Mouse (Mus musculus) ES-Bruce4 (cell line): ENCODE data around the gene Rab5c.

Source experiments
- CTCF ChIP-seq: IDR thresholded peaks from one replicate; pipeline ENCODE4 v1.8.1; 2011; ENCODE audit warnings: low read depth, low read length
- EP300 ChIP-seq: IDR thresholded peaks from 2 replicates; pipeline ENCODE4 v1.6.1; 2011; ENCODE audit warnings: low read depth, low read length; ENCODE audit not compliant: insufficient read depth

GRCm38 (mm10) chr11:100682526-100682925 is 55.5 kb downstream of the Rab5c start:
- TF ChIP-seq CTCF (no peak), EP300 (0 out of 2 replicates have a peak, but pooled peaks have one; percentile 28)
